Mouse (Mus musculus) forebrain, embryonic 10.5 days (tissue): ENCODE results near the gene Ifnz. TPM values are rescaled to one million over a fixed set of nuclear protein-coding genes. Genes with fewer than 3 reads are reported as not detected.
"Not testable (repeated sequence)": the region's sequence is repeated elsewhere in the genome, so short reads cannot be mapped to it uniquely, and the experiment has no call there.

Source experiments
- DNase-seq: peaks from one replicate; pipeline ENCODE4 v3.0.0-alpha.2; 2017; ENCODE audit warnings: low spot score; ENCODE audit errors: extremely low spot score
- H3K27ac ChIP-seq: fragments of 300-500 bp; sonication (generic); 2 replicates; pipeline ENCODE4 v1.5.1; 2016; ENCODE audit warnings: mild to moderate bottlenecking
- H3K27me3 ChIP-seq: fragments of 300-500 bp; sonication (generic); 2 replicates; pipeline ENCODE4 v1.6.1; 2016; ENCODE audit warnings: mild to moderate bottlenecking; ENCODE audit not compliant: poor library complexity, severe bottlenecking
- H3K36me3 ChIP-seq: fragments of 300-500 bp; sonication (generic); replicated peaks from 2 replicates; pipeline ENCODE4 v1.6.1; 2016; ENCODE audit warnings: mild to moderate bottlenecking, moderate library complexity
- H3K4me1 ChIP-seq: fragments of 300-500 bp; sonication (generic); 2 replicates; pipeline ENCODE4 v1.6.1; 2016
- H3K4me3 ChIP-seq: fragments of 300-500 bp; sonication (generic); 2 replicates; pipeline ENCODE4 v1.5.1; 2016; ENCODE audit warnings: mild to moderate bottlenecking, moderate library complexity
- H3K9me3 ChIP-seq: fragments of 300-500 bp; sonication (generic); 2 replicates; pipeline ENCODE4 v1.6.1; 2016; ENCODE audit warnings: mild to moderate bottlenecking, moderate library complexity
- WGBS: fragments of 180-500 bp; shearing (Covaris S2); methylation state at CpG from one replicate; pipeline ENCODE4 v1.1.7; 2016; 5-methylcytosine and 5-hydroxymethylcytosine counted together
- polyA plus RNA-seq: library from polyadenylated mRNA; unstranded; fragments of >200 nt; fragmentation: Nextera tagmentation; extraction: Ambion mirVana; gene quantifications from 2 replicates; pipeline ENCODE4 v1.2.1, GENCODE M21; 2016

Ifnz gene
- polyA plus RNA-seq, 1 experiment from 2014 or later: not detected

DNA sequence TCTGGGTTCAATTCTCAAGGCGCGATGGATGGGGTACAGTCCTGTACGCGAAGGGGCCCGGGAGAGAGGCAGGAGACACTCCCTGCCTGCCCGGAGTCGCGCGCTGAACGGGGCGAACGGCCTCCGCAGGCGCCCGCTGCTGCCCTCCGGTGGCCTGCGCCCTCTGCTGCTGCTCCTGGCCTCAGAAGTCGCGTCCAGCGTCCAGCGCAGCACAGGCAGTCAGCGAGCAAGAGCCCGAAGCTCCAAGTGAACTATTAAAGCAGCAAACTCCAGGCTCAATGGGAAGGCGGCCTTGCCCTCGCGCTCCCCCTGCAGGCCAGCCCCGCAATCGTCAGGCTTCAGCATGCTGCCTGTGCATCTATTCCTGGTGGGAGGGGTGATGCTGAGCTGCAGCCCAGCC lies 21.5 kb upstream of the Ifnz start:
- Histone ChIP-seq H3K4me3 (peak overlapping the region; percentile 44), H3K27ac (peak overlapping the region; percentile 66; the same call in 1 of the 2 replicates), H3K4me1 (peaks cover 10% of the 10 kb centered on the region)
- DNase-seq: peak; percentile 64
- H3K36me3 ChIP-seq, H3K9me3 ChIP-seq, H3K27me3 ChIP-seq: not testable (repeated sequence)
- WGBS: under 1% methylated on average over 27 of the region's 28 CpGs

DNA sequence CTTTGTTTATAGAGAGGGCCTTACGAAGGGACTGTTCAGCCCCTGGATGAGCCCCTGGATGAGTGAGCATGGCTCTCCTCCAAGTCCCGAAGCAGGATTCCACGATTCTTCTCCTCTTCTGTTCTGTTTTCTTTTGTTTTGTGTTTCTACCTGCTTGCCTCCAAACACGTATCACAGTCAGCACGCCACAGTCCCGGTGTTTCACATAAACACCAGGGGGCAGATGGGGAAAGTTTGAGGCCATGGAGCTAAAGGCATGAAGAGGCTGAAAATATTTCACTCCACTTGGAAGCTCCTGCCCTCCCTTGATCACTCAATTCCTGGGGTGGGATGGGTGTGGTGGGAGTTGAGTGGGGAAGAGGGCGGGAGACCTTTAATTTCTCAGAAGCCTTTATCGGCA lies 20.2 kb upstream of the Ifnz start:
- not testable (repeated sequence) for DNase-seq, H3K36me3 ChIP-seq, H3K4me3 ChIP-seq, H3K9me3 ChIP-seq, H3K27ac ChIP-seq, H3K4me1 ChIP-seq, H3K27me3 ChIP-seq
- whole genome bisulfite sequencing: 75% methylated on average over 6 of the region's 8 CpGs

GRCm38 (mm10) chr4:88762341-88762740 lies 19.6 kb upstream of the Ifnz start:
- DNase-seq, H3K27me3 ChIP-seq, H3K36me3 ChIP-seq, H3K9me3 ChIP-seq, H3K27ac ChIP-seq, H3K4me3 ChIP-seq, H3K4me1 ChIP-seq: not testable (repeated sequence)
- WGBS: 54% methylated on average over 9 of the region's 9 CpGs

DNA sequence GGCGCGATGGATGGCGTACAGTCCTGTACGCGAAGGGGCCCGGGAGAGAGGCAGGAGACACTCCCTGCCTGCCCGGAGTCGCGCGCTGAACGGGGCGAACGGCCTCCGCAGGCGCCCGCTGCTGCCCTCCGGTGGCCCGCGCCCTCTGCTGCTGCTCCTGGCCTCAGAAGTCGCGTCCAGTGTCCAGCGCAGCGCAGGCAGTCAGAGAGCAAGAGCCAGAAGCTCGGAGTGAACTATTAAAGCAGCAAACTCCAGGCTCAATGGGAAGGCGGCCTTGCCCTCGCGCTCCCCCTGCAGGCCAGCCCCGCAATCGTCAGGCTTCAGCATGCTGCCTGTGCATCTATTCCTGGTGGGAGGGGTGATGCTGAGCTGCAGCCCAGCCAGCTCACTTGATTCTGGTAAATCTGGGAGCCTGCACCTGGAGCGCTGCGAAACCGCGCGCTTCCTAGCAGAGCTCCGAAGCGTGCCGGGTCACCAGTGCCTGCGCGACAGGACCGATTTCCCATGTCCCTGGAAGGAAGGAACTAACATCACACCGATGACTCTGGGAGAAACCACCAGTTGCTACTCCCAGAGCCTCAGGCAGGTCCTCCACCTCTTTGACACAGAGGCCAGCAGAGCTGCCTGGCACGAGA lies 18.4 kb upstream of the Ifnz start:
- DNase-seq: peak; percentile 63

GRCm38 (mm10) chr4:88773534-88773933 lies 8.4 kb upstream of the Ifnz start, which contains the start of gene Gm13290:
Gene Gm13290, plus strand, starts transcription at chr4:88773834.
- not testable (repeated sequence) for H3K27ac ChIP-seq, H3K27me3 ChIP-seq, H3K4me1 ChIP-seq, H3K36me3 ChIP-seq, H3K9me3 ChIP-seq, H3K4me3 ChIP-seq, DNase-seq
- no CpG with 5 or more reads among the region's 32 CpGs for WGBS

More for the DNA sequence above, 18.4 kb upstream of the Ifnz start:
- WGBS: 2% methylated on average over 40 of the region's 42 CpGs
- H3K27me3 ChIP-seq, H3K9me3 ChIP-seq, H3K36me3 ChIP-seq, H3K27ac ChIP-seq, H3K4me1 ChIP-seq: not testable (repeated sequence)
- peak overlapping the region; percentile 45 for H3K4me3 ChIP-seq

GRCm38 (mm10) chr4:88776622-88777021 lies 5.3 kb upstream of the Ifnz start, which contains the start of gene Gm13289:
Gene Gm13289, plus strand, starts transcription at chr4:88776922.
- H3K27me3 ChIP-seq, H3K4me1 ChIP-seq, H3K27ac ChIP-seq, DNase-seq, H3K36me3 ChIP-seq, H3K9me3 ChIP-seq, H3K4me3 ChIP-seq: not testable (repeated sequence)
- WGBS: no CpG with 5 or more reads among the region's 29 CpGs

GRCm38 (mm10) chr4:88779550-88779949 lies 2.4 kb upstream of the Ifnz start, which contains the start of gene Gm13272:
Gene Gm13272, plus strand, starts transcription at chr4:88779850.
- H3K27ac ChIP-seq, H3K36me3 ChIP-seq, H3K27me3 ChIP-seq, H3K9me3 ChIP-seq, DNase-seq, H3K4me3 ChIP-seq, H3K4me1 ChIP-seq: not testable (repeated sequence)
- no CpG with 5 or more reads among the region's 29 CpGs for WGBS

DNA sequence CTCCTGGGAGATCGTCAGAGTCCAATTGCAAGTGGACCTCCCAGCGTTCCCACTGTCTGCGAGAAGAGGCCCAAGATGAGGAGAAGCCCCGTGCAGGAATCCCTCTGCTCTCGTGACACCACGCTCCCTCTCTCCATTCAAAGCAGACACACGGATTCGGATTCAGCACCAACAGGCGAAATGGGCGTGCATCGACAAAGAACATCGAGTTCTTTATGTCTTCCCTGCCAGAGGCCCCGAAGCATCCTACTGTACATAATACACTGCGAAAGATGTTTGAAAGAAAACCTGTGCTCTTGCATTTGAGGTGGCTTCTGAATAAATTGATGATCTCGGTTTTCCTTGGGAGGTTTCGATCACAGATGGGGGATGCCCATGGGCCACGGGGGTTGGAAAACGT lies 1.6 kb upstream of the Ifnz start:
- H3K4me3 ChIP-seq, H3K4me1 ChIP-seq, DNase-seq, H3K27ac ChIP-seq, H3K36me3 ChIP-seq, H3K9me3 ChIP-seq, H3K27me3 ChIP-seq: not testable (repeated sequence)
- 43% methylated on average over 16 of the region's 18 CpGs for WGBS

- peak overlapping the region; percentile 33; the same call in 1 of the 2 replicates for H3K4me3 ChIP-seq
- H3K36me3 ChIP-seq, H3K9me3 ChIP-seq, H3K27ac ChIP-seq, H3K27me3 ChIP-seq, DNase-seq, H3K4me1 ChIP-seq: not testable (repeated sequence)
- 0% methylated on average over 4 of the region's 31 CpGs for WGBS
These were observed 404 bp downstream of the Ifnz start for GRCm38 (mm10) chr4:88782335-88782734.

DNA sequence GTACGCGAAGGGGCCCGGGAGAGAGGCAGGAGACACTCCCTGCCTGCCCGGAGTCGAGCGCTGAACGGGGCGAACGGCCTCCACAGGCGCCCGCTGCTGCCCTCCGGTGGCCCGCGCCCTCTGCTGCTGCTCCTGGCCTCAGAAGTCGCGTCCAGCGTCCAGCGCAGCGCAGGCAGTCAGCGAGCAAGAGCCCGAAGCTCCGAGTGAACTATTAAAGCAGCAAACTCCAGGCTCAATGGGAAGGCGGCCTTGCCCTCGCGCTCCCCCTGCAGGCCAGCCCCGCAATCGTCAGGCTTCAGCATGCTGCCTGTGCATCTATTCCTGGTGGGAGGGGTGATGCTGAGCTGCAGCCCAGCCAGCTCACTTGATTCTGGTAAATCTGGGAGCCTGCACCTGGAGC lies 3.5 kb downstream of the Ifnz start, which contains the start of gene Gm13276:
Gm13276 (plus strand) TSS at position 301 of the 400 bp plus-strand sequence.
- DNase-seq, H3K36me3 ChIP-seq, H3K27ac ChIP-seq, H3K4me3 ChIP-seq, H3K27me3 ChIP-seq, H3K4me1 ChIP-seq, H3K9me3 ChIP-seq: not testable (repeated sequence)
- WGBS: no CpG with 5 or more reads among the region's 27 CpGs

DNA sequence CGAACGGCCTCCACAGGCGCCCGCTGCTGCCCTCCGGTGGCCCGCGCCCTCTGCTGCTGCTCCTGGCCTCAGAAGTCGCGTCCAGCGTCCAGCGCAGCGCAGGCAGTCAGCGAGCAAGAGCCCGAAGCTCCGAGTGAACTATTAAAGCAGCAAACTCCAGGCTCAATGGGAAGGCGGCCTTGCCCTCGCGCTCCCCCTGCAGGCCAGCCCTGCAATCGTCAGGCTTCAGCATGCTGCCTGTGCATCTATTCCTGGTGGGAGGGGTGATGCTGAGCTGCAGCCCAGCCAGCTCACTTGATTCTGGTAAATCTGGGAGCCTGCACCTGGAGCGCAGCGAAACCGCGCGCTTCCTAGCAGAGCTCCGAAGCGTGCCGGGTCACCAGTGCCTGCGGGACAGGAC lies 6.5 kb downstream of the Ifnz start, which contains the start of gene Gm13277:
Gm13277 (plus strand) TSS at position 231 of the 400 bp plus-strand sequence.
- H3K4me1 ChIP-seq, H3K36me3 ChIP-seq, H3K4me3 ChIP-seq, DNase-seq, H3K27me3 ChIP-seq, H3K27ac ChIP-seq, H3K9me3 ChIP-seq: not testable (repeated sequence)
- 3% methylated on average over 4 of the region's 28 CpGs for WGBS

- not testable (repeated sequence) for H3K27ac ChIP-seq, H3K4me1 ChIP-seq, H3K9me3 ChIP-seq, H3K4me3 ChIP-seq, H3K36me3 ChIP-seq, H3K27me3 ChIP-seq, DNase-seq
- no CpG with 5 or more reads among the region's 28 CpGs for WGBS
These were observed 9.3 kb downstream of the Ifnz start, which contains the start of gene Gm13278 for GRCm38 (mm10) chr4:88791250-88791649. Gene Gm13278, plus strand, starts transcription at chr4:88791550.

GRCm38 (mm10) chr4:88793936-88794675 lies 12.2 kb downstream of the Ifnz start, which contains the start of gene Gm13275:
Gene Gm13275, plus strand, starts transcription at chr4:88794487.
- H3K27me3 ChIP-seq, H3K4me3 ChIP-seq: not testable (repeated sequence)

More at GRCm38 (mm10) chr4:88793936-88794675, 12.2 kb downstream of the Ifnz start, which contains the start of gene Gm13275:
- not testable (repeated sequence) for H3K27ac ChIP-seq, H3K9me3 ChIP-seq, H3K36me3 ChIP-seq, H3K4me1 ChIP-seq, DNase-seq
- 0% methylated on average over 17 of the region's 52 CpGs for WGBS
